Mouse (Mus musculus) testis, postnatal 10 days (tissue): ENCODE data around the gene Gm17693.
"Not testable (repeated sequence)": the region's sequence is repeated elsewhere in the genome, so short reads cannot be mapped to it uniquely, and the experiment has no call there.

ENCODE experiments used
- DNase-seq: peaks from one replicate; pipeline ENCODE4 v3.0.0; 2021; ENCODE audit warnings: low spot score

Gene Gm17693

DNA sequence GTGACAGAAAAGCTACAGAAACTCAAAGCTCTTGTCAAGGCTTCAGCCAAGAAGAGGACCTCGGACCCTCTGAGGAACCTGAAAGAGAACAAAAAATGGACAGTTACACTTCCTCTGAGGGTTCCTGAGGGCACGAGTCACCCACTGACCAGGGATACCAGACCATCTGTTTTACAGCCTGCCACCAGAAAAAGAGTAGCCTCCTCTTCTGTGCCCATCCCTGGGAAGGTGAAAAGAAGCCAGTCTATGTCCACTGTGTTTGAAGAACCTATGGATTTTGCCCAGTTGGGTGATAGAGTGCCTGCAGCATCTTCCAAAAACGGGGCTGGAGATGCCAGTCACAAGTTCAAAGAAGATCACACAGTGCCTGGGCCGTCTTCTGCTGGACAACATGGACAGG, at the start of gene Gm17693:
Gm17693 (plus strand) TSS at position 301 of the 400 bp plus-strand sequence.
- not testable (repeated sequence) for DNase-seq
